Mouse (Mus musculus): ENCODE data around the gene Eif2ak2. TPM values are rescaled to one million over a fixed set of nuclear protein-coding genes. Genes with fewer than 3 reads are reported as not detected.

Gene Eif2ak2
- 10.2 and 14.1 TPM in 2 replicates for total RNA-seq (2012; rRNA removed)
- 10 to 100 TPM in 1 of 2 experiments, not detected in 1; 18.1 TPM for polyA plus RNA-seq (2012; ENCODE audit: insufficient read depth in 1 of 2, insufficient read length in 2 of 2, low read depth in 1 of 2, low replicate concordance in 2 of 2, missing spikeins in 1 of 2)

- 0 out of 2 replicates have a peak, but pooled peaks have one; percentile 12 for TF ChIP-seq ETS1 (IDR thresholded peaks at IDR 0.05; ENCODE audit: low read depth, low read length)
- TF ChIP-seq TCF12 (IDR thresholded peaks at IDR 0.05; ENCODE audit: low read depth, low read length) = peak; percentile 47
- peak; percentile 26; the same call in 1 of the 2 replicates for TF ChIP-seq POLR2AphosphoS2 (IDR thresholded peaks at IDR 0.05; ENCODE audit: low read length)
- TF ChIP-seq CHD1 (IDR thresholded peaks at IDR 0.05; ENCODE audit: low read depth, low read length) = no peak
- no peak for TF ChIP-seq E2F4 (IDR thresholded peaks at IDR 0.05; ENCODE audit: borderline replicate concordance, low read depth, low read length)
- TF ChIP-seq MAFK (IDR thresholded peaks at IDR 0.05; ENCODE audit: borderline replicate concordance, low read depth, low read length) = no peak
- TF ChIP-seq ZMIZ1 (IDR thresholded peaks at IDR 0.05; ENCODE audit: low read depth, low read length) = no peak; the same call in 1 of the 2 replicates
- TF ChIP-seq POLR2AphosphoS5 (IDR thresholded peaks at IDR 0.05; ENCODE audit: borderline replicate concordance, low read depth, low read length) = no peak
- TF ChIP-seq MYB (IDR thresholded peaks at IDR 0.05; ENCODE audit: low read depth, low read length) = 0 out of 2 replicates have a peak, but pooled peaks have one; percentile 28
- TF ChIP-seq POLR2A (IDR thresholded peaks at IDR 0.05; ENCODE audit: control insufficient read depth in 1 of 2, insufficient read depth in 1 of 2, low read depth in 1 of 2, low read length in 2 of 2, poor library complexity in 1 of 2) = peak; percentile 83
- TF ChIP-seq TBP (IDR thresholded peaks at IDR 0.05; ENCODE audit: low read depth, low read length) = 0 out of 2 replicates have a peak, but pooled peaks have one; percentile 14
- no peak for TF ChIP-seq ZNF384 (IDR thresholded peaks at IDR 0.05; ENCODE audit: low read depth, low read length)
- TF ChIP-seq JUND (IDR thresholded peaks at IDR 0.05; ENCODE audit: low read depth, low read length) = no peak
- peak; percentile 63 for TF ChIP-seq NELFE (IDR thresholded peaks at IDR 0.05; ENCODE audit: low read depth, low read length)
- TF ChIP-seq MYC (IDR thresholded peaks at IDR 0.05; ENCODE audit: low read depth, low read length) = peak; percentile 48; the same call in 1 of the 2 replicates
- TF ChIP-seq BHLHE40 (IDR thresholded peaks at IDR 0.05; ENCODE audit: borderline replicate concordance, low read depth, low read length) = no peak
- no peak for TF ChIP-seq TAL1 (IDR thresholded peaks at IDR 0.05; ENCODE audit: low read length)
- TF ChIP-seq UBTF (IDR thresholded peaks at IDR 0.05; ENCODE audit: borderline replicate concordance, insufficient read depth, low read depth, low read length) = no peak
- peak; percentile 83 for TF ChIP-seq CHD2 (IDR thresholded peaks at IDR 0.05; ENCODE audit: low read length)
- peak; percentile 38; the same call in 1 of the 2 replicates for TF ChIP-seq MXI1 (IDR thresholded peaks at IDR 0.05; ENCODE audit: low read depth, low read length)
- peak; percentile 68; the same call in 1 of the 2 replicates for TF ChIP-seq MAZ (IDR thresholded peaks at IDR 0.05; ENCODE audit: low read depth, low read length)
- TF ChIP-seq ELF1 (IDR thresholded peaks at IDR 0.05; ENCODE audit: low read depth, low read length) = peak; percentile 57; the same call in 1 of the 2 replicates
- TF ChIP-seq KAT2A (conservative IDR thresholded peaks at IDR 0.05; ENCODE audit: low read depth, low read length) = no peak
- no peak for TF ChIP-seq ZKSCAN1 (IDR thresholded peaks at IDR 0.05; ENCODE audit: low read depth, low read length)
- TF ChIP-seq RAD21 (IDR thresholded peaks at IDR 0.05; ENCODE audit: low read depth, low read length) = no peak
- TF ChIP-seq MEF2A (IDR thresholded peaks at IDR 0.05; ENCODE audit: extremely low read depth, insufficient replicate concordance, low read depth, low read length, poor library complexity, severe bottlenecking) = no peak
- no peak for TF ChIP-seq CTCF (IDR thresholded peaks at IDR 0.05 in 2 of 3, conservative IDR thresholded peaks at IDR 0.05 in 1 of 3; ENCODE audit: control insufficient read depth in 1 of 3, insufficient read depth in 1 of 3, low read depth in 2 of 3, low read length in 3 of 3, poor library complexity in 1 of 3, severe bottlenecking in 1 of 3)
- no peak for TF ChIP-seq ZC3H11A (IDR thresholded peaks at IDR 0.05; ENCODE audit: low read depth, low read length)
- peak; percentile 74 for TF ChIP-seq HCFC1 (IDR thresholded peaks at IDR 0.05; ENCODE audit: low read depth, low read length)
Observed at GRCm38 (mm10) chr17:78882401-78883112, at the start of gene Eif2ak2. Gene Eif2ak2, minus strand, starts transcription at chr17:78882573.

More at GRCm38 (mm10) chr17:78882401-78883112, at the start of gene Eif2ak2:
- Histone ChIP-seq H3K4me3 (ENCODE audit: control insufficient read depth in 1 of 2, insufficient read depth in 1 of 2, low read depth in 2 of 2, low read length in 2 of 2) (peak within 1 kb of the TSS; percentile 76 to 91), H3K27ac (ENCODE audit: control insufficient read depth, low read depth, low read length) (peak within 1 kb of the TSS; percentile 68), H3K4me1 (ENCODE audit: control insufficient read depth in 1 of 2, insufficient read depth in 2 of 2, low read length in 2 of 2) (peaks cover 3 to 10% of the 10 kb centered on the region in 2 experiments; a peak in 3 of 4 replicates), H3K27me3 (ENCODE audit: control insufficient read depth in 1 of 2, insufficient read depth in 2 of 2, low read length in 2 of 2) (no peaks in the 10 kb centered on the region), H3K9ac (ENCODE audit: control insufficient read depth, low read depth, low read length, poor library complexity, severe bottlenecking) (peak within 1 kb of the TSS; percentile 87), H3K36me3 (ENCODE audit: control insufficient read depth in 1 of 2, insufficient read depth in 2 of 2, low read length in 2 of 2) (peaks cover 0 to 3% of the 10 kb centered on the region in 2 experiments; a peak in 1 of 4 replicates), H3K9me3 (replicated peaks; ENCODE audit: insufficient read depth, low read length) (no peaks in the 10 kb centered on the region), H3K79me2 (ENCODE audit: control insufficient read depth, insufficient read depth, low read length, poor library complexity) (peaks cover 6% of the 10 kb centered on the region)
- peak; percentile 90 for DNase-seq (ENCODE audit: low read depth, low spot score)

Measured in MEL (cell line).